Comparison of ENCODE assay signal across 27 mouse cellular contexts in the genomic region with DNA sequence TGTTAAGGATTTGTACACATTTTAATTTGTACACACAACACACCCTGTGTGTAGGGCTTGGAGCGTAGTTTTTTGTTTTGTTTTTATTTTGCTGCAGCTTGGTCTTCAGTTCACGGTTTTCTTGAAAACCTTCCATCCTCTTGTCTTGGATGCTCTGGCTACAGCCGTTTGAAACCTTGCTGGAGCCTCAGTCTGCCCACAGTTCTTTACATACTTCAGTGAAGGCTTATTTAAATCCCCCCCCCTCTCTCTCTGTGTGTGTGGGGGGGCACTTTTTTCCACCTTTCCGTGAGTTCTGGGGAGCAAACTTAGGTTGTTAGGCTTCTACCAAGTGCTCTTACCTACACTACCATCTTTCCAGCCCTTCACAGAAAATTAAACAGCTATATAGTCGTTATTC. TPM values are rescaled to one million over a fixed set of nuclear protein-coding genes. Genes with fewer than 3 reads are reported as not detected.
DNase-seq lines count a peak whose midpoint lies in the region; ATAC-seq and TF ChIP-seq lines count a peak whose summit lies in the region.
"Had no signal": no experiment of that assay in that cellular context is flagged by ENCODE, and none has a peak within 500 bp of the region (broad histone marks: within the 10 kb centered on the region; RNA-seq: fewer than 3 reads in every experiment).

No protein-coding gene starts in this region.

- peak overlapping the region; percentile 33; the same call in 1 of the 2 replicates for H3K4me2 ChIP-seq in hindbrain, embryonic 12.5 days (replicated peaks)
- H3K4me2 ChIP-seq in hindbrain, postnatal 0 days (ENCODE audit: low read depth, low read length), result no peak overlapping the region
- no peak overlapping the region for H3K4me2 ChIP-seq in embryonic facial prominence, embryonic 11.5 days (ENCODE audit: low read depth, low read length)
- peak overlapping the region; percentile 42 for H3K4me2 ChIP-seq in forebrain, embryonic 13.5 days
- H3K4me2 ChIP-seq in midbrain, embryonic 13.5 days (replicated peaks), result peak overlapping the region; percentile 31
- H3K4me2 ChIP-seq: embryonic facial prominence, embryonic 12.5 days; heart, embryonic 15.5 days; kidney, embryonic 15.5 days; liver, embryonic 13.5 days; stomach, embryonic 15.5 days had no signal

- no peaks in the 10 kb centered on the region for H3K9me3 ChIP-seq in hindbrain, embryonic 12.5 days (replicated peaks)
- no peaks in the 10 kb centered on the region for H3K9me3 ChIP-seq in hindbrain, postnatal 0 days (ENCODE audit: low read length)
- no peaks in the 10 kb centered on the region for H3K9me3 ChIP-seq in embryonic facial prominence, embryonic 11.5 days (replicated peaks; ENCODE audit: control insufficient read depth, low read length)
- no peaks in the 10 kb centered on the region for H3K9me3 ChIP-seq in forebrain, embryonic 13.5 days (replicated peaks)
- H3K9me3 ChIP-seq in midbrain, embryonic 13.5 days, result no peaks in the 10 kb centered on the region
- H3K9me3 ChIP-seq: embryonic facial prominence, embryonic 12.5 days; heart, embryonic 15.5 days; liver, embryonic 13.5 days; neural tube, embryonic 13.5 days; stomach, embryonic 15.5 days had no signal

- no peak for ATAC-seq in hindbrain, embryonic 12.5 days (ENCODE audit: low FRiP score)
- no peak for ATAC-seq in hindbrain, postnatal 0 days
- no peak for ATAC-seq in embryonic facial prominence, embryonic 11.5 days (replicated peaks; ENCODE audit: insufficient number of reproducible peaks, low FRiP score, low TSS enrichment, low read depth)
- no peak for ATAC-seq in forebrain, embryonic 13.5 days
- no peak for ATAC-seq in midbrain, embryonic 13.5 days
- ATAC-seq: activated CD4-positive, CD25-positive, alpha-beta regulatory T cell, adult 4 months; intestine, embryonic 16.5 days had no signal

- H3K27me3 ChIP-seq in hindbrain, embryonic 12.5 days, result peaks cover 86% of the 10 kb centered on the region
- H3K27me3 ChIP-seq in hindbrain, postnatal 0 days (ENCODE audit: insufficient read depth, low read length), result peaks cover 75% of the 10 kb centered on the region
- H3K27me3 ChIP-seq in embryonic facial prominence, embryonic 11.5 days (ENCODE audit: control insufficient read depth, insufficient read depth, low read length), result peaks cover 29% of the 10 kb centered on the region
- H3K27me3 ChIP-seq in forebrain, embryonic 13.5 days, result peaks cover 93% of the 10 kb centered on the region
- H3K27me3 ChIP-seq in midbrain, embryonic 13.5 days, result peaks cover 93% of the 10 kb centered on the region

- peak overlapping the region; percentile 55; the same call in 1 of the 2 replicates for H3K27ac ChIP-seq in hindbrain, embryonic 12.5 days
- H3K27ac ChIP-seq in hindbrain, postnatal 0 days, result no peak overlapping the region
- no peak overlapping the region for H3K27ac ChIP-seq in embryonic facial prominence, embryonic 11.5 days (replicated peaks; ENCODE audit: low read depth, low read length)
- H3K27ac ChIP-seq in forebrain, embryonic 13.5 days, result peak overlapping the region; percentile 44; the same call in 1 of the 2 replicates
- peak overlapping the region; percentile 65; the same call in 1 of the 2 replicates for H3K27ac ChIP-seq in midbrain, embryonic 13.5 days
- H3K27ac ChIP-seq in layer of hippocampus, adult 2 months, result no peak overlapping the region
- H3K27ac ChIP-seq: embryonic facial prominence, embryonic 12.5 days; gastrocnemius, adult 2 months; heart, embryonic 15.5 days; kidney, embryonic 15.5 days; left cerebral cortex, adult 2 months; liver, embryonic 13.5 days; neural tube, embryonic 13.5 days; stomach, embryonic 15.5 days had no signal

- TF ChIP-seq CTCF in hindbrain, postnatal 0 days (IDR thresholded peaks at IDR 0.05; ENCODE audit: low read depth), result no peak
- no peak for TF ChIP-seq CTCF in layer of hippocampus, adult 2 months (conservative IDR thresholded peaks at IDR 0.05)

- H3K4me1 ChIP-seq in hindbrain, embryonic 12.5 days, result peaks cover 29% of the 10 kb centered on the region
- peaks cover 4% of the 10 kb centered on the region; the same call in 1 of the 2 replicates for H3K4me1 ChIP-seq in hindbrain, postnatal 0 days (ENCODE audit: insufficient read depth, low read length)
- no peaks in the 10 kb centered on the region for H3K4me1 ChIP-seq in embryonic facial prominence, embryonic 11.5 days (ENCODE audit: control insufficient read depth, insufficient read depth, low read length)
- H3K4me1 ChIP-seq in forebrain, embryonic 13.5 days, result peaks cover 37% of the 10 kb centered on the region
- H3K4me1 ChIP-seq in midbrain, embryonic 13.5 days (replicated peaks), result peaks cover 39% of the 10 kb centered on the region
- H3K4me1 ChIP-seq: stomach, embryonic 15.5 days had no signal

- H3K9ac ChIP-seq in hindbrain, embryonic 12.5 days, result no peak overlapping the region; the same call in 1 of the 2 replicates
- no peak overlapping the region for H3K9ac ChIP-seq in hindbrain, postnatal 0 days (replicated peaks; ENCODE audit: low read length)
- no peak overlapping the region; the same call in 1 of the 2 replicates for H3K9ac ChIP-seq in embryonic facial prominence, embryonic 11.5 days (replicated peaks; ENCODE audit: low read length)
- 0 out of 2 replicates have a peak overlapping the region, but pooled peaks have one; percentile 14 for H3K9ac ChIP-seq in forebrain, embryonic 13.5 days
- no peak overlapping the region; the same call in 1 of the 2 replicates for H3K9ac ChIP-seq in midbrain, embryonic 13.5 days (replicated peaks)
- H3K9ac ChIP-seq: embryonic facial prominence, embryonic 12.5 days; heart, embryonic 15.5 days; kidney, embryonic 15.5 days; liver, embryonic 13.5 days; neural tube, embryonic 13.5 days; stomach, embryonic 15.5 days had no signal

- WGBS in hindbrain, embryonic 12.5 days, result 17% methylated on average over 5 of the region's 5 CpGs
- WGBS in hindbrain, postnatal 0 days, result 28% methylated on average over 5 of the region's 5 CpGs
- 26% methylated on average over 5 of the region's 5 CpGs for WGBS in embryonic facial prominence, embryonic 11.5 days
- WGBS in forebrain, embryonic 13.5 days, result 15% methylated on average over 5 of the region's 5 CpGs
- 20% methylated on average over 5 of the region's 5 CpGs for WGBS in midbrain, embryonic 13.5 days

- DNase-seq in hindbrain, postnatal 0 days (ENCODE audit: low spot score), result no peak
- DNase-seq in embryonic facial prominence, embryonic 11.5 days (ENCODE audit: low spot score), result peak; percentile 7
- DNase-seq in layer of hippocampus, adult 2 months (ENCODE audit: low spot score in 2 of 2), result no peak
- DNase-seq in right cerebral cortex, postnatal 25 days, result no peak
- DNase-seq: adrenal gland, adult 8-10 months; cerebellum, adult 11-12 months; gastrocnemius, adult 2 months; heart, postnatal 4 days; liver, embryonic 13.5 days; lung, adult 2 months; lung, postnatal 14 days; right cerebral cortex, adult 18-20 months; thymus, postnatal 4 days had no signal

- H3K36me3 ChIP-seq in hindbrain, embryonic 12.5 days, result no peaks in the 10 kb centered on the region
- H3K36me3 ChIP-seq in hindbrain, postnatal 0 days (ENCODE audit: insufficient read depth, low read length), result no peaks in the 10 kb centered on the region
- H3K36me3 ChIP-seq in embryonic facial prominence, embryonic 11.5 days (replicated peaks; ENCODE audit: control insufficient read depth, insufficient read depth, low read depth, low read length), result no peaks in the 10 kb centered on the region
- H3K36me3 ChIP-seq in forebrain, embryonic 13.5 days (ENCODE audit: poor library complexity, severe bottlenecking), result no peaks in the 10 kb centered on the region
- no peaks in the 10 kb centered on the region for H3K36me3 ChIP-seq in midbrain, embryonic 13.5 days
- H3K36me3 ChIP-seq: embryonic facial prominence, embryonic 12.5 days; heart, embryonic 15.5 days; kidney, embryonic 15.5 days; liver, embryonic 13.5 days; neural tube, embryonic 13.5 days; stomach, embryonic 15.5 days had no signal

- no peak overlapping the region for H3K4me3 ChIP-seq in hindbrain, embryonic 12.5 days
- no peak overlapping the region for H3K4me3 ChIP-seq in hindbrain, postnatal 0 days (ENCODE audit: low read length)
- no peak overlapping the region for H3K4me3 ChIP-seq in embryonic facial prominence, embryonic 11.5 days (ENCODE audit: low read depth, low read length)
- H3K4me3 ChIP-seq in forebrain, embryonic 13.5 days, result no peak overlapping the region
- no peak overlapping the region for H3K4me3 ChIP-seq in midbrain, embryonic 13.5 days (replicated peaks)
- no peak overlapping the region for H3K4me3 ChIP-seq in layer of hippocampus, adult 2 months
- H3K4me3 ChIP-seq: embryonic facial prominence, embryonic 12.5 days; gastrocnemius, adult 2 months; heart, embryonic 15.5 days; kidney, embryonic 15.5 days; left cerebral cortex, adult 2 months; liver, embryonic 13.5 days; neural tube, embryonic 13.5 days; stomach, embryonic 15.5 days had no signal

RNA-seq across cellular contexts. Expression of a gene that starts 19.8 kb away (rescaled TPM):
- polyA plus RNA-seq in hindbrain, embryonic 12.5 days (2016; fragmentation: Nextera tagmentation; extraction: Ambion mirVana), result 32.9 and 37.7 TPM in 2 replicates
- 17.4 and 30.5 TPM in 2 replicates for total RNA-seq in hindbrain, postnatal 0 days (2014; rRNA removed)
- 36.4 and 38.2 TPM in 2 replicates for polyA plus RNA-seq in hindbrain, postnatal 0 days (2015; fragmentation: Nextera tagmentation; extraction: Ambion mirVana)
- 12.4 and 13.1 TPM in 2 replicates for polyA plus RNA-seq in embryonic facial prominence, embryonic 11.5 days (2014; fragmentation: Nextera tagmentation; extraction: Ambion mirVana)
- polyA plus RNA-seq in forebrain, embryonic 13.5 days (2015; fragmentation: Nextera tagmentation; extraction: Ambion mirVana), result 41.7 and 43.7 TPM in 2 replicates
- polyA plus RNA-seq in midbrain, embryonic 13.5 days (2015; fragmentation: Nextera tagmentation; extraction: Ambion mirVana), result 47.9 and 49.6 TPM in 2 replicates
- 10 to 100 TPM; 13.0 to 17.3 TPM for total RNA-seq in layer of hippocampus, adult 2 months (2021)
- total RNA-seq: megakaryocyte progenitor cell, adult 5-6 weeks; monocyte, adult 5-6 weeks had no signal
- polyA plus RNA-seq: activated CD4-positive, CD25-positive, alpha-beta regulatory T cell, adult 4 months; C2C12 had no signal

RNA-seq across cellular contexts. Expression of a gene that starts 38.9 kb away (rescaled TPM):
- 0.20 and 0.21 TPM in 2 replicates for polyA plus RNA-seq in hindbrain, embryonic 12.5 days (2016; fragmentation: Nextera tagmentation; extraction: Ambion mirVana)
- total RNA-seq in hindbrain, postnatal 0 days (2014; rRNA removed), result 1.2 TPM in 1 of 2 replicates, not detected in the other
- 0.34 and 0.48 TPM in 2 replicates for polyA plus RNA-seq in hindbrain, postnatal 0 days (2015; fragmentation: Nextera tagmentation; extraction: Ambion mirVana)
- 0.11 and 0.17 TPM in 2 replicates for polyA plus RNA-seq in embryonic facial prominence, embryonic 11.5 days (2014; fragmentation: Nextera tagmentation; extraction: Ambion mirVana)
- 0.14 and 0.48 TPM in 2 replicates for polyA plus RNA-seq in forebrain, embryonic 13.5 days (2015; fragmentation: Nextera tagmentation; extraction: Ambion mirVana)
- polyA plus RNA-seq in midbrain, embryonic 13.5 days (2015; fragmentation: Nextera tagmentation; extraction: Ambion mirVana), result 0.43 and 0.70 TPM in 2 replicates
- total RNA-seq in layer of hippocampus, adult 2 months (2021), result under 1 TPM; 0.49 to 0.61 TPM
- total RNA-seq: heart, postnatal 4 days; megakaryocyte progenitor cell, adult 5-6 weeks; monocyte, adult 5-6 weeks had no signal
- polyA plus RNA-seq: C2C12; intestine, embryonic 16.5 days; liver, embryonic 13.5 days had no signal

Comparison
In these comparisons a context has a peak if more than half of its experiments do, and no peak if none do; other contexts are left out.
1. H3K27ac ChIP-seq: peak in hindbrain, embryonic 12.5 days (single experiment), forebrain, embryonic 13.5 days (single experiment) and midbrain, embryonic 13.5 days (single experiment); none in hindbrain, postnatal 0 days (single experiment), embryonic facial prominence, embryonic 11.5 days (single experiment) and layer of hippocampus, adult 2 months (single experiment).
2. H3K4me2 ChIP-seq: peak in hindbrain, embryonic 12.5 days (single experiment), forebrain, embryonic 13.5 days (single experiment) and midbrain, embryonic 13.5 days (single experiment); none in hindbrain, postnatal 0 days (single experiment) and embryonic facial prominence, embryonic 11.5 days (single experiment).